Mouse (Mus musculus) retina, embryonic 14.5 days (tissue): ENCODE results near the gene S100a16.

Experiments
- DNase-seq: peaks from one replicate; pipeline ENCODE4 v3.0.0-alpha.2; 2015; ENCODE audit warnings: low spot score

Gene S100a16

GRCm38 (mm10) chr3:90586016-90586643, 49.1 kb downstream of the S100a16 start:
- no peak for DNase-seq

- no peak for DNase-seq
Observed at GRCm38 (mm10) chr3:90586906-90587305, 49.9 kb downstream of the S100a16 start.

- no peak for DNase-seq
Observed at GRCm38 (mm10) chr3:90587361-90588101, 50.5 kb downstream of the S100a16 start.

GRCm38 (mm10) chr3:90589390-90589789, 52.3 kb downstream of the S100a16 start:
- no peak for DNase-seq

DNA sequence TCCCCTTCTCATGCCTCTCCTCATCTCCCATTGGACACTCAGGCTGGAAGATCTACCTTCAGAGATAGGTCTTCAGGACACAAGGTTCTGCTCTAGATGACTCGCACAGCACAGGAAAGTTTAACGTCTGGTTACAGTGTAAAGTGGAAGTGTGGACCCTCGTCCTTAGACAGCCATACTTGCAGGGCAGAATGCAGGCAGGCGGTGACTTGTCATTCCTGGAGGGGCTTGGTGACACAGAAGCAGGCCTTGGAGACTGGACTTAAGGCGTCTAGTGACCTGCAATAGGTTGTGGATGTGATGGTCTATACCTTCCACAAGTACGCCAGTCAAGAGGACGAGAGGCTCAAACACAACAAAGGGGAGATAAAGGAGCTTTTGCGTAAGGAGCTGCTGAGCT, 52.9 kb downstream of the S100a16 start, which contains the start of gene S100a2:
Gene S100a2 (plus strand): TSS at position 301 of the 400 bp plus-strand sequence.
- DNase-seq = no peak
